ENCODE assay signal across 11 mouse cellular contexts in the genomic region with DNA sequence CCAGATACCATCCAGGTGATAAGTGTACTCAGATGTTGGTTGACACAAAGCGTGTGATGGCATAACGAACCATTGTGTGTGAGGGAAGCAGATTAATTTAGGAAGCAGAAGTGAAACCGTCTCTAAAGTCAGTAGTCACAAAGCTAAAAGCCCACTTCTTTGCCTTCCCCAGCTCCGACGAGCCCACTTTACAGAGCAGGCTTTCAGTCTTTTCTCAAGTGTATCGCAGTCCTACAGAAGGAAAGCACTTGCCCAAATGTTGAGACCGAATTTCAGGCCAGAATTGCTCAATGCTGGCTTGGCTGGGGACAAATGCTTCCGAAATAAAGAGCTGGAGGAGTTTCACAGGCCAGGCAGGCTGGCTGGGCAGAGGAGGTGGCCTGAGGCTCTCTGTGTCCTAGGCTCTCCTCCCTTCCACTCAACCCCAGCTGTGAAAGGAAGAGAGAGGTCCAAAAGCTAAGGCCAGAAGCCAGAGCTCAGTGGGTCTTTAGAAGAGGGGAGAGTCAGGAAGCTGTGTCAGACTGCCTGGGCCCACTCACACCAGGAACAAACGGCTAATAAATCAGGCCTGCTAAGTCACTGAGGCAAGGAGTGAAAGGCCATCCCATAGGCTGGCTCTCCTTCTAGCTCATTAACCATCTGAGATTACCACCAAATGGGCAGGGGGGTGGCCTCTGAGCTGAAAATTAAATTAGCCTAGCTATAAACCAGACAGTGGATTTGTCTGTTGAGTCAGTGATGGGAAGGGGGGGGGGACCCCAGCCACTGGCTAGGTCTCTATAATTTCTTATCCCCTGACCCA. TPM values are rescaled to one million over a fixed set of nuclear protein-coding genes. Genes with fewer than 3 reads are reported as not detected.
DNase-seq lines count a peak whose midpoint lies in the region; ATAC-seq lines count a peak whose summit lies in the region.
"Had no signal": no experiment of that assay in that cellular context is flagged by ENCODE, and none has a peak within 500 bp of the region (broad histone marks: within the 10 kb centered on the region; RNA-seq: fewer than 3 reads in every experiment).

No protein-coding gene starts in this region.

- no peak overlapping the region for H3K9ac ChIP-seq in neural tube, embryonic 15.5 days (replicated peaks)
- H3K9ac ChIP-seq: heart, embryonic 13.5 days; liver, embryonic 14.5 days had no signal

- peak; percentile 40 to 68 for ATAC-seq in hematopoietic stem cell, adult 5-6 weeks (replicated peaks in 1 of 2; ENCODE audit: insufficient read depth in 1 of 2, low FRiP score in 2 of 2, low TSS enrichment in 1 of 2, low read depth in 1 of 2, poor library complexity in 2 of 2, severe bottlenecking in 2 of 2)
- ATAC-seq in neural tube, embryonic 15.5 days (ENCODE audit: low FRiP score), result peak; percentile 53

- H3K27ac ChIP-seq in neural tube, embryonic 15.5 days (replicated peaks), result peak overlapping the region; percentile 56; the same call in 1 of the 2 replicates
- H3K27ac ChIP-seq: heart, embryonic 13.5 days; liver, embryonic 14.5 days had no signal

- no peaks in the 10 kb centered on the region for H3K9me3 ChIP-seq in neural tube, embryonic 15.5 days (replicated peaks)
- H3K9me3 ChIP-seq: heart, embryonic 13.5 days had no signal

- DNase-seq in gastrocnemius, adult 18-20 months (ENCODE audit: low spot score), result peak; percentile 59
- DNase-seq in gastrocnemius, adult 8-10 months (ENCODE audit: low spot score in 2 of 2), result no peak
- DNase-seq in lung, postnatal 36 days, result peak; percentile 66
- DNase-seq in lung, postnatal 25 days (ENCODE audit: low spot score), result no peak
- DNase-seq in left cerebral cortex, adult 9 months (ENCODE audit: low spot score in 2 of 2), result no peak
- DNase-seq in cerebellum, adult 18-20 months, result no peak
- DNase-seq: kidney, postnatal 36 days had no signal

- H3K4me1 ChIP-seq in neural tube, embryonic 15.5 days, result peaks cover 18% of the 10 kb centered on the region

- no peak overlapping the region for H3K4me3 ChIP-seq in neural tube, embryonic 15.5 days (replicated peaks)
- H3K4me3 ChIP-seq: heart, embryonic 13.5 days had no signal

- H3K36me3 ChIP-seq in neural tube, embryonic 15.5 days, result peaks cover 2% of the 10 kb centered on the region; the same call in 1 of the 2 replicates
- H3K36me3 ChIP-seq: heart, embryonic 13.5 days had no signal

- H3K4me2 ChIP-seq in neural tube, embryonic 15.5 days, result no peak overlapping the region
- H3K4me2 ChIP-seq: heart, embryonic 13.5 days had no signal

- no peaks in the 10 kb centered on the region for H3K27me3 ChIP-seq in neural tube, embryonic 15.5 days (replicated peaks)

- 59% methylated on average over 9 of the region's 9 CpGs for WGBS in neural tube, embryonic 15.5 days

RNA-seq across cellular contexts. Expression of a gene that starts 15.3 kb away (rescaled TPM):
- under 1 TPM; 0.25 to 0.31 TPM for total RNA-seq in gastrocnemius, adult 18-20 months (2021)
- total RNA-seq in gastrocnemius, adult 8-10 months (2022), result under 1 TPM; 0.24 to 0.32 (median 0.27) TPM
- 0.50 and 0.79 TPM in 2 replicates for total RNA-seq in hematopoietic stem cell, adult 5-6 weeks (2017)
- 7.0 and 7.1 TPM in 2 replicates for polyA plus RNA-seq in neural tube, embryonic 15.5 days (2015; fragmentation: Nextera tagmentation; extraction: Ambion mirVana)

Comparison
In these comparisons a context has a peak if more than half of its experiments do, and no peak if none do; other contexts are left out.
1. DNase-seq: peak in gastrocnemius, adult 18-20 months (single experiment) and lung, postnatal 36 days (single experiment); none in gastrocnemius, adult 8-10 months (0 of 2), lung, postnatal 25 days (single experiment), left cerebral cortex, adult 9 months (0 of 2) and cerebellum, adult 18-20 months (0 of 2).